Mouse (Mus musculus): ENCODE data around the gene Iqck.

The Iqck gene

GRCm38 (mm10) chr7:118911571-118911970 lies 56.0 kb downstream of the Iqck start:
- no peak for DNase-seq (ENCODE audit: low spot score in 2 of 2)

- no peak for DNase-seq (ENCODE audit: low spot score in 2 of 2)
Measured at GRCm38 (mm10) chr7:118912049-118912490, 56.5 kb downstream of the Iqck start.

GRCm38 (mm10) chr7:118914561-118915165 lies 59.1 kb downstream of the Iqck start:
- DNase-seq (ENCODE audit: low spot score in 2 of 2): no peak

- no peak for DNase-seq (ENCODE audit: low spot score in 2 of 2)
Measured at GRCm38 (mm10) chr7:118919261-118920006, 63.9 kb downstream of the Iqck start.

GRCm38 (mm10) chr7:118922441-118923202 lies 67.1 kb downstream of the Iqck start:
- peak; percentile 52 to 53 for DNase-seq (ENCODE audit: low spot score in 2 of 2)

- no peak for DNase-seq (ENCODE audit: low spot score in 2 of 2)
Measured at GRCm38 (mm10) chr7:118925547-118925946, 70.0 kb downstream of the Iqck start.

GRCm38 (mm10) chr7:118926516-118927260 lies 71.1 kb downstream of the Iqck start:
- DNase-seq (ENCODE audit: low spot score in 2 of 2): no peak

- no peak for DNase-seq (ENCODE audit: low spot score in 2 of 2)
Measured at GRCm38 (mm10) chr7:118927279-118927678, 71.7 kb downstream of the Iqck start.

GRCm38 (mm10) chr7:118928316-118928715 lies 72.8 kb downstream of the Iqck start:
- DNase-seq (ENCODE audit: low spot score in 2 of 2): no peak

- no peak for DNase-seq (ENCODE audit: low spot score in 2 of 2)
Measured at GRCm38 (mm10) chr7:118928916-118929315, 73.4 kb downstream of the Iqck start.

- no peak for DNase-seq (ENCODE audit: low spot score in 2 of 2)
Measured at GRCm38 (mm10) chr7:118929601-118930311, 74.2 kb downstream of the Iqck start.

- DNase-seq (ENCODE audit: low spot score in 2 of 2): no peak
Measured at GRCm38 (mm10) chr7:118931502-118932395, 76.2 kb downstream of the Iqck start.

- no peak for DNase-seq (ENCODE audit: low spot score in 2 of 2)
Measured at GRCm38 (mm10) chr7:118935306-118935705, 79.8 kb downstream of the Iqck start.

GRCm38 (mm10) chr7:118936844-118937243 lies 81.3 kb downstream of the Iqck start:
- DNase-seq (ENCODE audit: low spot score in 2 of 2): no peak

GRCm38 (mm10) chr7:118937469-118938387 lies 82.2 kb downstream of the Iqck start:
- DNase-seq (ENCODE audit: low spot score in 2 of 2): peak; percentile 13 to 16

GRCm38 (mm10) chr7:118942297-118942696 lies 86.7 kb downstream of the Iqck start:
- DNase-seq (ENCODE audit: low spot score in 2 of 2): no peak

GRCm38 (mm10) chr7:118943170-118943569 lies 87.6 kb downstream of the Iqck start:
- DNase-seq (ENCODE audit: low spot score in 2 of 2): no peak

- no peak for DNase-seq (ENCODE audit: low spot score in 2 of 2)
Measured at GRCm38 (mm10) chr7:118944884-118945283, 89.3 kb downstream of the Iqck start.

- DNase-seq (ENCODE audit: low spot score in 2 of 2): no peak
Measured at GRCm38 (mm10) chr7:118947241-118947640, 91.7 kb downstream of the Iqck start.

All from thymus, postnatal 10 days (tissue).